Mouse (Mus musculus) heart, adult 2 months (tissue): Measurements from ENCODE around the gene Intu. TPM values are rescaled to one million over a fixed set of nuclear protein-coding genes. Genes with fewer than 3 reads are reported as not detected.

Experiments used
- DNase-seq, 2 experiments: peaks; one replicate each; pipeline ENCODE4 v3.0.0; 2021
- H3K27ac ChIP-seq: fragments of 200-600 bp; 2 replicates; pipeline ENCODE4 v1.8.1; 2022
- H3K27me3 ChIP-seq: fragments of 200-500 bp; 2 replicates; pipeline ENCODE4 v1.6.1; 2012; ENCODE audit warnings: mild to moderate bottlenecking, low read length, inconsistent platforms, mixed read lengths; ENCODE audit not compliant: control insufficient read depth, insufficient read depth
- H3K36me3 ChIP-seq: fragments of 200-500 bp; 2 replicates; pipeline ENCODE4 v1.6.1; 2012; ENCODE audit warnings: low read length, inconsistent platforms; ENCODE audit not compliant: control insufficient read depth, insufficient read depth
- H3K4me1 ChIP-seq: fragments of 200-500 bp; 2 replicates; pipeline ENCODE4 v1.6.1; 2011; ENCODE audit warnings: low read length; ENCODE audit not compliant: control insufficient read depth, insufficient read depth
- H3K4me3 ChIP-seq: fragments of 200-600 bp; 2 replicates; pipeline ENCODE4 v1.8.1; 2022
- H3K79me2 ChIP-seq: fragments of 200-500 bp; replicated peaks from 2 replicates; pipeline ENCODE4 v1.6.1; 2012; ENCODE audit warnings: mild to moderate bottlenecking, inconsistent platforms, low read length, moderate library complexity, mixed read lengths; ENCODE audit not compliant: control insufficient read depth, insufficient read depth
- H3K9ac ChIP-seq: fragments of 200-500 bp; 2 replicates; pipeline ENCODE4 v1.6.1; 2012; ENCODE audit warnings: low read depth, mild to moderate bottlenecking, control low read depth, inconsistent platforms, low read length, mixed read lengths
- CTCF ChIP-seq: fragments of 200-600 bp; IDR thresholded peaks from 2 replicates; pipeline ENCODE4 v1.8.1; 2022; ENCODE audit warnings: antibody characterized with exemption, mild to moderate bottlenecking, moderate library complexity
- EP300 ChIP-seq: fragments of 200-500 bp; IDR thresholded peaks from 2 replicates; pipeline ENCODE4 v1.6.1; 2011; ENCODE audit warnings: low read depth, low read length, control low read depth; ENCODE audit not compliant: insufficient read depth
- POLR2A ChIP-seq: fragments of 200-500 bp; IDR thresholded peaks from 2 replicates; pipeline ENCODE4 v1.6.1; 2011; ENCODE audit warnings: mild to moderate bottlenecking, low read depth, low read length, control low read depth; ENCODE audit not compliant: insufficient read depth
- WGBS: fragments of 180-500 bp; shearing (Covaris S2); methylation state at CpG from one replicate; pipeline ENCODE4 v1.1.7; 2018; 5-methylcytosine and 5-hydroxymethylcytosine counted together
- intact Hi-C: fragments of 180-260 bp; cut with DNase I; formaldehyde crosslinking; loops from one replicate; pipeline ENCODE4 v1.15.1; 2025
- polyA plus RNA-seq: library from polyadenylated mRNA; depleted of rRNA; stranded (reverse); fragments of >200 nt; gene quantifications from 2 replicates; pipeline ENCODE4 v1.2.3, GENCODE M21; 2012
- total RNA-seq, 2 experiments: library from RNA; stranded (reverse); gene quantifications; 2 replicates each; pipeline ENCODE4 v1.2.3; 2021

Gene Intu
- total and polyA plus RNA-seq, 3 experiments = 9.6 to 17.1 (median 13.7) TPM

DNA sequence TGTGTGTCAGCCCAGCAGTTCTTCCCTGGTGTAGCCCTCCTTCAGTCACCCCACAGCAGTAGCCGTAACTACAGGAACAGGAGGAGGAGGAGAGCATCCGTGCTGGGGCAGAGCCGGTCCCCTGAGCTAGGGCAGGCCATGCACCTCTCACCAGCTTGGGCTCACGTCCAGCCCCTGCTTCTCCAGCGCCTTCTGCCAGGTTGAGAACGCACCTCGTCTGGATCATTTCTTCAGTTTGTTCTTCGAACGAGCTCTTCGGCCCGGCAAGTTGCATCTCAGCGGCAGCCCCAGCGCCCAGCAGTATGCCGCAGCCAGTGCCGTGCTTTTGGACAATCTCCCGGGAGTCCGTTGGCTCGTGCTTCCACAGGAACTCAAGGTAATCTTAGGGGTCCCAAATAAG lies 152.1 kb downstream of the Intu start:
- 69% methylated on average over 18 of the region's 18 CpGs for WGBS
- H3K4me3 ChIP-seq = no peak overlapping the region
- H3K27me3 ChIP-seq = no peaks in the 10 kb centered on the region
- intact Hi-C loops = no loop called here
- H3K4me1 ChIP-seq = peaks cover 1% of the 10 kb centered on the region; the same call in 1 of the 2 replicates
- H3K9ac ChIP-seq = no peak overlapping the region
- no peak for TF ChIP-seq EP300
- TF ChIP-seq CTCF = no peak
- TF ChIP-seq POLR2A = no peak
- H3K27ac ChIP-seq = no peak overlapping the region; the same call in 1 of the 2 replicates
- H3K36me3 ChIP-seq = no peaks in the 10 kb centered on the region; the same call in 1 of the 2 replicates
- no peaks in the 10 kb centered on the region for H3K79me2 ChIP-seq
- peak in 1 of 2 experiments; percentile 10 for DNase-seq

DNA sequence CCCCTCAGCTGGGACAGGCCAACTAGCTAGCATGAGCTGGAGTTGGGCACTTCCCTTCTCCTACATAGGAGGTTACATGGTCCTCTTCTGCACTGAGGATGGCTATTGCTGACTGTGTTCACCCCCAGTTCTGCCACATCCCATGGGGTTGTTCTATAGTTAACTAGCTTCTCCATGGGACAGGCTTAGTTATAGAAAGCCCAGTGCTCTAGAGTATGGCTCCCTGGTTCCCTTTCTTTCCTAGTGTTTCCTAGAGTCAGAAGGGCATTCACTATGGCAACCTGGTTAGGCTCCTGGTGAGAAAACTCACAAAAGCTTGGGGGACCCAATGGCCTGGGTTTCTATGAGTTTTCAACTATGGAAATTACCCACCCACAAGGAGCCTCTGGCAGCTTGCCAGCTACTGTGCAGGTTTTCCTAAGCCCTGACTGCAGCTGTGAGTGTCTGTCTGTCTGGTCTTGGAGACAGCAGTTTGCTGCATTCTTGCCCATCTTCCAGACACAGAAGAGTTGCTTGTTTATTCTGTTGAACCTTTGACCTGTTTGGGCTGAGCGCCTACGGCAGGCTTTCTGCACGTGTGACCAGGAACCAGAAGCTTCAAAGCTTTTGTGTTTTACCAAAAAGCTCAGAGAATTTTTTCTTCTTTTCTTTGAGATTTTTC lies 154.9 kb downstream of the Intu start:
- H3K27me3 ChIP-seq = no peaks in the 10 kb centered on the region
- intact Hi-C loops = no loop called here
- H3K79me2 ChIP-seq = no peaks in the 10 kb centered on the region
- TF ChIP-seq POLR2A = no peak
- TF ChIP-seq CTCF = no peak
- no peak for TF ChIP-seq EP300
- no peak overlapping the region for H3K9ac ChIP-seq
- no peak for DNase-seq
- H3K36me3 ChIP-seq = no peaks in the 10 kb centered on the region; the same call in 1 of the 2 replicates
- no peak overlapping the region for H3K27ac ChIP-seq
- no peak overlapping the region for H3K4me3 ChIP-seq
- 50% methylated on average over 3 of the region's 3 CpGs for WGBS
- peaks cover 1% of the 10 kb centered on the region; the same call in 1 of the 2 replicates for H3K4me1 ChIP-seq

DNA sequence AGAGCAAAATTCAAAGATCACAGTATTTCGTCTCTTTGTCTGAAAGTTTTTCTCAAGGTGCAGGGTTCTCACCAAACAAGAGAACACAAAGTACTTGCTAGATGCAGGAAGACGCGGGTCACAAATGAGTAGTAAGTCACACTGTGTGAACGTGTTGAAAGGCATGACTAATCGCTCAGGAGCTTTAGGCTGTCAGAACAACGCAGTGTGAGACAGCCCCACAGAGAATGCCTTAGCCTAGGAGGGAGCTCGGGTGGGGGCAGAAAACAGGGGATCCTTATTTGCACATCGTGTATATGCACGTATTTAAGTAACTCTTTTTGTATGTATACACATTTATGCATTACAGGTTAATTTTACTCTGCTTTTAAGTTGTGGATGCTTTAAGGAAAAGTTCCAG lies 155.8 kb downstream of the Intu start:
- WGBS = 52% methylated on average over 9 of the region's 9 CpGs
- no peaks in the 10 kb centered on the region; the same call in 1 of the 2 replicates for H3K36me3 ChIP-seq
- H3K79me2 ChIP-seq = no peaks in the 10 kb centered on the region
- no peak for TF ChIP-seq EP300
- no peak for TF ChIP-seq POLR2A
- no peak overlapping the region for H3K4me3 ChIP-seq
- H3K9ac ChIP-seq = no peak overlapping the region
- no peaks in the 10 kb centered on the region for H3K27me3 ChIP-seq
- no peak for DNase-seq
- peaks cover 1% of the 10 kb centered on the region; the same call in 1 of the 2 replicates for H3K4me1 ChIP-seq
- intact Hi-C loops = no loop called here
- H3K27ac ChIP-seq = no peak overlapping the region

DNA sequence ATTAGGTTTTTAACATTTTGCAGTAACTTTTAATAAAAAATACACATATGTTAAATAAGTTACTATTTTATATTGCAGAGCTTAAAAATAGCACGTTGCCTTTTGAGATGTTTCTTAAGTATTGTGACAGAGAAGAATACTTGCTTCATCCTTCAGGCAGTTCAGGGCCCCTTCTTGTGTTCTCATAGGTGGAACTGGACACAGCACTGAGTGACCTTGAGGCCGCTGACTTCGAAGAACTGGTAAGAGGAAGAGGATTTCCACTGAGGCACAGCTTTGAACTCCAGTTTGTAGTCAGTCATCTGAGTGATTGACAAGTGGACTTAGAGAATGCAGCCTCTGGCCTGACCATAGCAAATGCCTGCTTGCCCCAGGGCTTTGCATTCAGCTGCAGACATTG lies 156.5 kb downstream of the Intu start:
- no peak overlapping the region for H3K4me3 ChIP-seq
- no peak for DNase-seq
- TF ChIP-seq EP300 = no peak
- TF ChIP-seq POLR2A = no peak
- H3K79me2 ChIP-seq = no peaks in the 10 kb centered on the region
- H3K4me1 ChIP-seq = no peaks in the 10 kb centered on the region
- no peaks in the 10 kb centered on the region for H3K36me3 ChIP-seq
- H3K27me3 ChIP-seq = no peaks in the 10 kb centered on the region
- WGBS = 65% methylated on average over 3 of the region's 3 CpGs
- H3K27ac ChIP-seq = no peak overlapping the region
- intact Hi-C loops = no loop called here
- H3K9ac ChIP-seq = no peak overlapping the region

- DNase-seq = no peak
- 90% methylated on average over 6 of the region's 6 CpGs for WGBS
- Histone ChIP-seq H3K4me1 (peaks cover 1% of the 10 kb centered on the region; the same call in 1 of the 2 replicates), H3K36me3 (no peaks in the 10 kb centered on the region), H3K79me2 (no peaks in the 10 kb centered on the region), H3K4me3 (no peak overlapping the region), H3K27me3 (no peaks in the 10 kb centered on the region), H3K9ac (no peak overlapping the region), H3K27ac (no peak overlapping the region)
- TF ChIP-seq CTCF = no peak
- no peak for TF ChIP-seq POLR2A
- no peak for TF ChIP-seq EP300
- intact Hi-C loops = no loop called here
These were observed 160.5 kb downstream of the Intu start for GRCm38 (mm10) chr3:40691566-40691965.

DNA sequence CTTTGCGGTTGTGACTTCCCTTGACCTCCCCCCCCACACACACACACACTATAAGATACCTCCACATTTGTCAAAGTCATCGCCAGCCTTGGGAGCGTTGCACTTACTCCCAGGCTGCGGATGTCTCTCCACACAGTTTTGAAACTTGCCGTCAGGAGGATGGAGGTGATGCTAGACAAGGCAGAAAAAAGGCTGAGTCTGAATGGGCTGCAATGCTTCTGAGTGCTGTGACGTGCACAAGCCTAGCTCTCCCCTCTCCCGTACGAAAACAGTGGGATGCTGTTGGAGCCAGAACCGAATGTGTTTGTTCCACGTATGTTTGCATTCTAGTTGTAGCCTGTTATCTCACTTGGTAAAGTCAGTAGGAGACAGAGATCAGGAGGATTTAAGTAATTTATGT lies 162.3 kb downstream of the Intu start:
- H3K9ac ChIP-seq = no peak overlapping the region
- no peak for TF ChIP-seq EP300
- TF ChIP-seq POLR2A = no peak
- no peak overlapping the region for H3K4me3 ChIP-seq
- no peak overlapping the region for H3K27ac ChIP-seq
- H3K79me2 ChIP-seq = no peaks in the 10 kb centered on the region
- no peak for DNase-seq
- intact Hi-C loops = no loop called here
- peaks cover 1% of the 10 kb centered on the region; the same call in 1 of the 2 replicates for H3K4me1 ChIP-seq
- no peaks in the 10 kb centered on the region for H3K36me3 ChIP-seq
- H3K27me3 ChIP-seq = no peaks in the 10 kb centered on the region
- 76% methylated on average over 10 of the region's 10 CpGs for WGBS
